Comparison of ENCODE assay signal across 20 mouse cellular contexts in the genomic region with DNA sequence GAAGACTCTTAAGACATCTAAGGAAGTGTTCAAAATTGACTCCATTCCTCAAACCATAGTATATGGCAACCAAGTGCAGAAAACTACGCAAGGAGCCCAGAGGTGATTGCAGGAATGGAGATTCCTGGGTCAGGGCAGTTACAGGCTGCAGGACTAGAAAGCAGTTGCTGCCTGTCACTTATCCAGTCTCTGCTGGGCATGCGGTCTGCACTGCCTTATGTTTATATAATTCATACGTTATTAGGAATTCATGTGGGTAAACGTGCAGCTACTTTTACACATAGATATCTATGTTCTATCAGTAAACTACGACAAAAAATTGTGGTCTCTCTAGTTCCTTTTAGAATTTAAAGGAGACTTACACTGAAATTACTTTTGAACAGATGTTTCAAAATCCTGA. TPM values are rescaled to one million over a fixed set of nuclear protein-coding genes. Genes with fewer than 3 reads are reported as not detected.
A peak's percentile ranks its signal among the peaks of the same experiment; 100 is the strongest.
DNase-seq lines count a peak whose midpoint lies in the region; ATAC-seq lines count a peak whose summit lies in the region.
"Had no signal": no experiment of that assay in that cellular context is flagged by ENCODE, and none has a peak within 500 bp of the region (broad histone marks: within the 10 kb centered on the region; RNA-seq: fewer than 3 reads in every experiment).

No protein-coding gene starts in this region.

- H3K36me3 ChIP-seq in embryonic facial prominence, embryonic 13.5 days: peaks cover 17% of the 10 kb centered on the region
- no peaks in the 10 kb centered on the region for H3K36me3 ChIP-seq in embryonic facial prominence, embryonic 10.5 days (replicated peaks)
- H3K36me3 ChIP-seq in intestine, embryonic 16.5 days (ENCODE audit: control insufficient read depth, insufficient read depth, low read length): 0 out of 2 replicates have a peak, but pooled peaks cover under 1% of the 10 kb centered on the region
- H3K36me3 ChIP-seq in intestine, embryonic 15.5 days: no peaks in the 10 kb centered on the region
- H3K36me3 ChIP-seq in embryonic facial prominence, embryonic 14.5 days (ENCODE audit: control insufficient read depth, insufficient read depth, low read length): peaks cover 12% of the 10 kb centered on the region; the same call in 1 of the 2 replicates
- H3K36me3 ChIP-seq: hindbrain, embryonic 15.5 days had no signal

- peak overlapping the region; percentile 66; the same call in 1 of the 2 replicates for H3K27ac ChIP-seq in embryonic facial prominence, embryonic 13.5 days
- no peak overlapping the region for H3K27ac ChIP-seq in embryonic facial prominence, embryonic 10.5 days (replicated peaks)
- peak overlapping the region; percentile 68 for H3K27ac ChIP-seq in intestine, embryonic 16.5 days (ENCODE audit: low read length)
- no peak overlapping the region; the same call in 1 of the 2 replicates for H3K27ac ChIP-seq in intestine, embryonic 15.5 days
- H3K27ac ChIP-seq in embryonic facial prominence, embryonic 14.5 days (replicated peaks; ENCODE audit: low read depth, low read length): peak overlapping the region; percentile 39; the same call in 1 of the 2 replicates
- H3K27ac ChIP-seq: forebrain, embryonic 13.5 days; heart, adult 2 months; heart, embryonic 15.5 days; hindbrain, embryonic 15.5 days had no signal

- H3K4me1 ChIP-seq in embryonic facial prominence, embryonic 13.5 days: peaks cover 8% of the 10 kb centered on the region
- H3K4me1 ChIP-seq in embryonic facial prominence, embryonic 10.5 days: peaks cover 10% of the 10 kb centered on the region
- no peaks in the 10 kb centered on the region; the same call in 1 of the 2 replicates for H3K4me1 ChIP-seq in intestine, embryonic 16.5 days (ENCODE audit: control insufficient read depth, insufficient read depth, low read length)
- H3K4me1 ChIP-seq in intestine, embryonic 15.5 days (replicated peaks): no peaks in the 10 kb centered on the region
- H3K4me1 ChIP-seq in embryonic facial prominence, embryonic 14.5 days (ENCODE audit: control insufficient read depth, insufficient read depth, low read length): peaks cover 6% of the 10 kb centered on the region
- H3K4me1 ChIP-seq: forebrain, embryonic 13.5 days; hindbrain, embryonic 15.5 days had no signal

- H3K9ac ChIP-seq in embryonic facial prominence, embryonic 13.5 days: no peak overlapping the region
- H3K9ac ChIP-seq in intestine, embryonic 16.5 days (ENCODE audit: low read depth, low read length): no peak overlapping the region
- no peak overlapping the region for H3K9ac ChIP-seq in intestine, embryonic 15.5 days
- H3K9ac ChIP-seq in embryonic facial prominence, embryonic 14.5 days (ENCODE audit: low read depth, low read length): no peak overlapping the region
- H3K9ac ChIP-seq: forebrain, embryonic 13.5 days; forebrain, postnatal 0 days; heart, embryonic 15.5 days; hindbrain, embryonic 15.5 days had no signal

- no peak for ATAC-seq in embryonic facial prominence, embryonic 13.5 days (ENCODE audit: insufficient number of reproducible peaks, insufficient read depth, low FRiP score, low TSS enrichment, low read depth)
- ATAC-seq in intestine, embryonic 16.5 days: no peak
- ATAC-seq in intestine, embryonic 15.5 days: no peak; the same call in 1 of the 2 replicates
- peak; percentile 64; the same call in 1 of the 2 replicates for ATAC-seq in embryonic facial prominence, embryonic 14.5 days (ENCODE audit: low read depth)
- peak; percentile 69 for ATAC-seq in megakaryocyte-erythroid progenitor cell, adult 5-6 weeks (replicated peaks; ENCODE audit: low FRiP score, low TSS enrichment, poor library complexity, severe bottlenecking)
- ATAC-seq: forebrain, embryonic 13.5 days; forebrain, postnatal 0 days had no signal

- no peak for DNase-seq in embryonic facial prominence, embryonic 10.5 days (ENCODE audit: low spot score)
- DNase-seq in embryonic facial prominence, embryonic 14.5 days (ENCODE audit: low spot score): peak; percentile 55
- DNase-seq in gastrocnemius, adult 18-20 months (ENCODE audit: low spot score): no peak
- no peak for DNase-seq in adrenal gland, postnatal 4 days (ENCODE audit: low spot score in 2 of 2)
- DNase-seq: adrenal gland, postnatal 10 days; cerebellum, adult 11-12 months; cerebellum, adult 9-10 months; cerebellum, postnatal 25 days; forebrain, postnatal 0 days; gastrocnemius, postnatal 10 days; heart, adult 2 months; heart, postnatal 14 days had no signal

- no peak overlapping the region for H3K4me3 ChIP-seq in embryonic facial prominence, embryonic 13.5 days
- H3K4me3 ChIP-seq in embryonic facial prominence, embryonic 10.5 days: no peak overlapping the region
- no peak overlapping the region for H3K4me3 ChIP-seq in intestine, embryonic 16.5 days (ENCODE audit: low read length)
- H3K4me3 ChIP-seq in intestine, embryonic 15.5 days (replicated peaks): no peak overlapping the region
- H3K4me3 ChIP-seq in embryonic facial prominence, embryonic 14.5 days (ENCODE audit: low read depth, low read length): no peak overlapping the region
- H3K4me3 ChIP-seq: forebrain, embryonic 13.5 days; heart, adult 2 months; heart, embryonic 15.5 days; hindbrain, embryonic 15.5 days had no signal

- no peak overlapping the region for H3K4me2 ChIP-seq in embryonic facial prominence, embryonic 13.5 days
- no peak overlapping the region for H3K4me2 ChIP-seq in intestine, embryonic 16.5 days (ENCODE audit: low read depth, low read length)
- H3K4me2 ChIP-seq in intestine, embryonic 15.5 days (replicated peaks): no peak overlapping the region
- H3K4me2 ChIP-seq in embryonic facial prominence, embryonic 14.5 days (ENCODE audit: low read depth, low read length): 0 out of 2 replicates have a peak overlapping the region, but pooled peaks have one; percentile 1
- H3K4me2 ChIP-seq: forebrain, embryonic 13.5 days; heart, embryonic 11.5 days; heart, embryonic 15.5 days; hindbrain, embryonic 15.5 days had no signal

- H3K9me3 ChIP-seq in embryonic facial prominence, embryonic 13.5 days: no peaks in the 10 kb centered on the region
- H3K9me3 ChIP-seq in embryonic facial prominence, embryonic 10.5 days: no peaks in the 10 kb centered on the region
- no peaks in the 10 kb centered on the region for H3K9me3 ChIP-seq in intestine, embryonic 16.5 days (ENCODE audit: control insufficient read depth, low read length)
- H3K9me3 ChIP-seq in intestine, embryonic 15.5 days: no peaks in the 10 kb centered on the region
- no peaks in the 10 kb centered on the region for H3K9me3 ChIP-seq in embryonic facial prominence, embryonic 14.5 days (ENCODE audit: control insufficient read depth, low read length)
- H3K9me3 ChIP-seq: forebrain, embryonic 13.5 days; heart, embryonic 15.5 days; hindbrain, embryonic 15.5 days had no signal

- H3K27me3 ChIP-seq in embryonic facial prominence, embryonic 13.5 days: no peaks in the 10 kb centered on the region
- no peaks in the 10 kb centered on the region for H3K27me3 ChIP-seq in embryonic facial prominence, embryonic 10.5 days (replicated peaks; ENCODE audit: low read depth, poor library complexity, severe bottlenecking)
- no peaks in the 10 kb centered on the region for H3K27me3 ChIP-seq in intestine, embryonic 16.5 days (replicated peaks; ENCODE audit: control insufficient read depth, insufficient read depth, low read length)
- no peaks in the 10 kb centered on the region for H3K27me3 ChIP-seq in intestine, embryonic 15.5 days (replicated peaks)
- no peaks in the 10 kb centered on the region for H3K27me3 ChIP-seq in embryonic facial prominence, embryonic 14.5 days (replicated peaks; ENCODE audit: control insufficient read depth, insufficient read depth, low read length)
- H3K27me3 ChIP-seq: forebrain, embryonic 13.5 days; heart, embryonic 15.5 days; hindbrain, embryonic 15.5 days had no signal

- WGBS in embryonic facial prominence, embryonic 13.5 days: 39% methylated on average over 5 of the region's 5 CpGs
- 81% methylated on average over 5 of the region's 5 CpGs for whole genome bisulfite sequencing in embryonic facial prominence, embryonic 10.5 days
- WGBS in intestine, embryonic 16.5 days: 44% methylated on average over 5 of the region's 5 CpGs
- WGBS in intestine, embryonic 15.5 days: 40% methylated on average over 5 of the region's 5 CpGs
- WGBS in embryonic facial prominence, embryonic 14.5 days: 39% methylated on average over 5 of the region's 5 CpGs

RNA-seq across cellular contexts. Expression of gene Sec24d, which starts 46.2 kb away (rescaled TPM):
- 75.1 and 81.7 TPM in 2 replicates for polyA plus RNA-seq in embryonic facial prominence, embryonic 13.5 days (2015; fragmentation: Nextera tagmentation; extraction: Ambion mirVana)
- polyA plus RNA-seq in embryonic facial prominence, embryonic 10.5 days (2016; fragmentation: Nextera tagmentation; extraction: Ambion mirVana): 24.4 and 26.9 TPM in 2 replicates
- polyA plus RNA-seq in intestine, embryonic 16.5 days (2015; fragmentation: Nextera tagmentation; extraction: Ambion mirVana): 91.2 and 109 TPM in 2 replicates
- 87.8 and 95.9 TPM in 2 replicates for polyA plus RNA-seq in intestine, embryonic 15.5 days (2015; fragmentation: Nextera tagmentation; extraction: Ambion mirVana)
- polyA plus RNA-seq in embryonic facial prominence, embryonic 14.5 days (2014; fragmentation: Nextera tagmentation; extraction: Ambion mirVana): 125 and 128 TPM in 2 replicates
- total RNA-seq in megakaryocyte-erythroid progenitor cell, adult 5-6 weeks (2014; fragmentation: Nextera tagmentation): 11.5 and 19.0 TPM in 2 replicates
- 16.7 and 17.0 TPM in 2 replicates for total RNA-seq in megakaryocyte-erythroid progenitor cell, adult 5-6 weeks (2017)
- 1 to 10 TPM; 4.9 to 9.4 TPM for total RNA-seq in gastrocnemius, adult 18-20 months (2021)
- total RNA-seq in adrenal gland, postnatal 4 days (2021): 10 to 100 TPM; 95.2 to 97.8 TPM

Comparison
In these comparisons a context has a peak if more than half of its experiments do, and no peak if none do; other contexts are left out.
1. ATAC-seq: peak in embryonic facial prominence, embryonic 14.5 days (single experiment) and megakaryocyte-erythroid progenitor cell, adult 5-6 weeks (single experiment); none in embryonic facial prominence, embryonic 13.5 days (single experiment), intestine, embryonic 16.5 days (single experiment) and intestine, embryonic 15.5 days (single experiment).
2. H3K27ac ChIP-seq: peak in embryonic facial prominence, embryonic 13.5 days (single experiment), intestine, embryonic 16.5 days (single experiment) and embryonic facial prominence, embryonic 14.5 days (single experiment); none in embryonic facial prominence, embryonic 10.5 days (single experiment) and intestine, embryonic 15.5 days (single experiment).